Mouse (Mus musculus) cerebellum, adult 9-11 months (tissue): ENCODE results near the gene Mllt10.

Experiments used
- DNase-seq: peaks from one replicate; pipeline ENCODE4 v3.0.0; 2022

Mllt10 gene

GRCm38 (mm10) chr2:18205118-18205517 is 150.1 kb downstream of the Mllt10 start:
- DNase-seq, result peak; percentile 34

GRCm38 (mm10) chr2:18206811-18207210 is 151.8 kb downstream of the Mllt10 start:
- peak; percentile 36 for DNase-seq

- peak; percentile 28 for DNase-seq
Measured at GRCm38 (mm10) chr2:18208578-18208977, 153.5 kb downstream of the Mllt10 start.

GRCm38 (mm10) chr2:18209211-18209823 is 154.3 kb downstream of the Mllt10 start:
- peak; percentile 67 for DNase-seq

- DNase-seq, result no peak
Measured at GRCm38 (mm10) chr2:18209948-18210347, 154.9 kb downstream of the Mllt10 start.

GRCm38 (mm10) chr2:18214031-18214430 is 159.0 kb downstream of the Mllt10 start:
- DNase-seq, result no peak

- DNase-seq, result peak; percentile 96
Measured at GRCm38 (mm10) chr2:18217867-18218266, 162.8 kb downstream of the Mllt10 start.

GRCm38 (mm10) chr2:18218500-18218899 is 163.5 kb downstream of the Mllt10 start:
- peak; percentile 80 for DNase-seq

- peak; percentile 64 for DNase-seq
Measured at GRCm38 (mm10) chr2:18219136-18219535, 164.1 kb downstream of the Mllt10 start.

- peak; percentile 66 for DNase-seq
Measured at GRCm38 (mm10) chr2:18219569-18219968, 164.5 kb downstream of the Mllt10 start.

- no peak for DNase-seq
Measured at GRCm38 (mm10) chr2:18228486-18229062, 173.5 kb downstream of the Mllt10 start.

GRCm38 (mm10) chr2:18229279-18229678 is 174.2 kb downstream of the Mllt10 start:
- no peak for DNase-seq

GRCm38 (mm10) chr2:18231143-18231542 is 176.1 kb downstream of the Mllt10 start:
- no peak for DNase-seq

- DNase-seq, result no peak
Measured at GRCm38 (mm10) chr2:18232883-18233567, 178.0 kb downstream of the Mllt10 start.

- no peak for DNase-seq
Measured at GRCm38 (mm10) chr2:18235524-18235923, 180.5 kb downstream of the Mllt10 start.

GRCm38 (mm10) chr2:18249224-18249623 is 194.2 kb downstream of the Mllt10 start:
- no peak for DNase-seq
